Mouse (Mus musculus) layer of hippocampus, adult 2 months (tissue): ENCODE results near the gene Slc13a3. TPM values are rescaled to one million over a fixed set of nuclear protein-coding genes. Genes with fewer than 3 reads are reported as not detected.

Experiments used
- DNase-seq, 2 experiments: peaks; one replicate each; pipeline ENCODE4 v3.0.0; 2022; ENCODE audit warnings: low spot score in 2 of 2
- H3K27ac ChIP-seq: fragments of 200-600 bp; 2 replicates; pipeline ENCODE4 v1.8.1; 2022
- H3K4me3 ChIP-seq: fragments of 200-600 bp; 2 replicates; pipeline ENCODE4 v1.8.1; 2022; ENCODE audit warnings: mild to moderate bottlenecking
- CTCF ChIP-seq: fragments of 200-600 bp; conservative IDR thresholded peaks from 2 replicates; pipeline ENCODE4 v1.8.1; 2022; ENCODE audit warnings: antibody characterized with exemption, mild to moderate bottlenecking, moderate library complexity
- total RNA-seq, 2 experiments: library from RNA; stranded (reverse); gene quantifications; 2 replicates each; pipeline ENCODE4 v1.2.3; 2021

Slc13a3 gene
- total RNA-seq, 2 experiments from 2014 or later = 8.7 to 11.3 TPM

- TF ChIP-seq CTCF = peak; percentile 98
- Histone ChIP-seq H3K27ac (no peak overlapping the region; the same call in 1 of the 2 replicates), H3K4me3 (no peak overlapping the region)
- DNase-seq = peak; percentile 71 to 80
These were observed 81.5 kb downstream of the Slc13a3 start for GRCm38 (mm10) chr2:165391561-165391960.

DNA sequence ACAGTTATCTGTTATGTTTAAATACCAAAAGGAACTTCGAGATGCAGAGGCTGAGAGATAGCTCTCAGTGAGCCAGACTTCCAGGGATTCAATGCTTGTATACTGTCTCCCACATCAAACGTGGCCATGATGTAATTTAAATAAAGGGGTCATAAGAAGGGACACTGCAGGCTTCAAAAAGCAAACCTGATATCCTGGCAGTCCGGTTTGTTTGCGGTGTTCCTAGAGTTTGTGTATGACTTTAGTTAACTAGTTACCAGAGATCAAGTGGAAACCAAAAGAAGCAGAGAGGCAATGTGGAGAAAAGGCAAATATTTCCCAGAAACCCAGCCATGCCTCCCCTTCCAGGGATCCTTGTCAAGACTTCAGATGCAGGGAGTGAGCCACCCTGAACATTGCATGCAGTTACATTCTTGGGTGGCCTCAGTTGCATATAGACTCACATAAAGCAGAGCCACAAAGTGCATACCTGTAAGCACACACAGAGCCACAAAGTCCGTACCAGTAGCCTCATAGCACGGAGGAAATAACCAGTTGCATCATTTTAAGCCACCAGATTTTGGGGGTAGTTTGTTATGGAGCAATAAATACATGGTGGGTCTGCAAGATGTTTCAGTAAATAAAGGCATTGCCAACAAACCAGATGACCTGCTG is 83.6 kb downstream of the Slc13a3 start:
- no peak overlapping the region for H3K4me3 ChIP-seq
- no peak overlapping the region for H3K27ac ChIP-seq
- DNase-seq = no peak
- TF ChIP-seq CTCF = no peak

- Histone ChIP-seq H3K27ac (peak within 1 kb of the TSS; percentile 93), H3K4me3 (peak within 1 kb of the TSS; percentile 91)
- DNase-seq = peak; percentile 97 to 98
- 0 out of 2 replicates have a peak, but pooled peaks have one; percentile 16 for TF ChIP-seq CTCF
These were observed 85.1 kb downstream of the Slc13a3 start, which contains the start of gene Zfp334 for GRCm38 (mm10) chr2:165387844-165388495. Gene Zfp334 (minus strand): TSS chr2:165388259.

DNA sequence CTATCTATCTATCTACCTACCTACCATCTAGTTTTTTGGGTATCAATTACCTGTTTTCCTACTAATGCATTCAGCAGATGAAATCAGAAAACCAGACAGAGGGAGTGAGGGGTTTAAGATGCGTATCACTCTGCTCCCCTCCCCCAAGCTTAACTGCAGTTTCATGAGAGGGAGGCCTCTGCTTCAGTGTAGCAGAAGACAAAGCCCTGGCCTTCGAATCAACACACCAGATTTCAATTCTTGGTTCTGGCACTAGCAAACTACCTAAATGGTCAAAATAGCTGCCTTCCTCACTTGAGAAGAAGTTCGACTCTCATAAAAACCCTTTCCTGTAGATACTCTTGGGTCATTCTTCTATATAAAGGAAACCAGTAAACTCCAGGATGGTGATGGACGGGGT is 85.7 kb downstream of the Slc13a3 start:
- H3K27ac ChIP-seq = peak overlapping the region; percentile 93
- DNase-seq = no peak
- TF ChIP-seq CTCF = no peak
- H3K4me3 ChIP-seq = peak overlapping the region; percentile 91

GRCm38 (mm10) chr2:165380050-165380449 is 93.0 kb downstream of the Slc13a3 start:
- DNase-seq = no peak
- Histone ChIP-seq H3K27ac (no peak overlapping the region), H3K4me3 (no peak overlapping the region)
- no peak for TF ChIP-seq CTCF

GRCm38 (mm10) chr2:165376001-165376400 is 97.0 kb downstream of the Slc13a3 start:
- no peak overlapping the region for H3K4me3 ChIP-seq
- no peak for DNase-seq
- TF ChIP-seq CTCF = no peak
- H3K27ac ChIP-seq = no peak overlapping the region

DNA sequence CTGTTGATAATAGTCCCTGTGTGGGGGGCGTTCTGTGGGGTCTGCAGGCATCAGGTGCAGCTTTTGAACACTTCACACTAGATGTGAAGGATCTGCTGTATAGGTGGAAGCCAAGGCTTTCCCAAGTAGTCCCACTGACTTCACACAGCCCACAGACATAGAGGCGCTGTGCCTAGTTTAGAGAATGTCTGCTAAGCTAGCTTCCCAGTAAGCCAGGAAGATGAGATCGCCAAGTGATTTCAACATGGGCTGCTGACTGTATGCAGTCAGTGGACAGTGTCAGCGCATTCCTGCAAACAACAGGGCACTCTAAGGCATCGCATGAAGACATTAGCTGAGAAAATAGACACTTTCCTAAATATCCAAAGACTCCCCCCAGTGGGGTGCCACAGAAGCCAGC is 97.6 kb downstream of the Slc13a3 start:
- DNase-seq = no peak
- TF ChIP-seq CTCF = no peak
- Histone ChIP-seq H3K4me3 (no peak overlapping the region), H3K27ac (no peak overlapping the region)

- Histone ChIP-seq H3K4me3 (peak overlapping the region; percentile 30), H3K27ac (no peak overlapping the region)
- peak in 1 of 2 experiments; percentile 23 for DNase-seq
- no peak for TF ChIP-seq CTCF
These were observed 102.0 kb downstream of the Slc13a3 start for GRCm38 (mm10) chr2:165371066-165371465.

DNA sequence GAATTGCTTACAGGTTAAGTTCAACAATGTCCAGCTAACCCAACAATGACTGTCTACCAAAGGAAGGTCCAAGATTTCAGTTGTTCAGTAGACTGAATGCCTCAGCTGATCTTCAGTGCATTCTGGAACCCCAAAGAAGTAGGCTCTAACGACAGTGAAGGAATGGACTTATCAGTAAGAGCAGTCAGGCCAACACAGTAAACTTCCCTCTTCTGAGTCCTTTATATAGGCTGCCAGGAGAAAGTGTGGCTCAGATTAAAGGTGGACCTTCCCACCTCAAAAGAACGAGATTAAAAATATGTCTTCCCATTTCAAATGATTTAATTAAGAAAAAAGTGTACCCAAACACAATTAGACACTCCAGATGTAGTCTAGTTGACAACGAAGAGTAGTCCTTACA is 102.7 kb downstream of the Slc13a3 start:
- no peak for TF ChIP-seq CTCF

DNA sequence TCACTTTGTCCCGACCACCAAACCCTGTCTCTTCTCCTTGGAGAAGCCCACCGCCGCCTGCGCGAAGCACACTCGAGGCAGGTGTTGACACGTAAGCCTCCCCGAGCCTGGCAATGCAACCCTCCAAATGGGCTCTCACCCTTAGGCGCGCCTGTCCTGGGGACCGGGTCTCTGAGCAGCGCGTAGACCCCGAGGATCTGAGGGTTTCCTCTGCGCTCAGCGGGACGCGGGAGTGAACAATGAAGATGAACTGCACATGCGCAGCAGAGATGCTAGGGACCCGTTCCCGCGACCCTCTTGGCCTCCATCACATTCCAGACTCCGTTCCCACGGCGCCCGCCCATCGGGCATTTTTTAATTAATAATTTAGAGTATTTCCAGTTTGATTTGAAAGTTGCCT is 104.5 kb downstream of the Slc13a3 start, which contains the start of gene Zfp663:
Gene Zfp663 (minus strand): TSS at position 234 of the 400 bp plus-strand sequence.
- no peak for DNase-seq
- Histone ChIP-seq H3K4me3 (peak within 1 kb of the TSS; percentile 44), H3K27ac (no peak within 1 kb of the TSS)
- no peak for TF ChIP-seq CTCF

More for the DNA sequence above, 102.7 kb downstream of the Slc13a3 start:
- Histone ChIP-seq H3K4me3 (no peak overlapping the region), H3K27ac (no peak overlapping the region)
- DNase-seq = no peak

DNA sequence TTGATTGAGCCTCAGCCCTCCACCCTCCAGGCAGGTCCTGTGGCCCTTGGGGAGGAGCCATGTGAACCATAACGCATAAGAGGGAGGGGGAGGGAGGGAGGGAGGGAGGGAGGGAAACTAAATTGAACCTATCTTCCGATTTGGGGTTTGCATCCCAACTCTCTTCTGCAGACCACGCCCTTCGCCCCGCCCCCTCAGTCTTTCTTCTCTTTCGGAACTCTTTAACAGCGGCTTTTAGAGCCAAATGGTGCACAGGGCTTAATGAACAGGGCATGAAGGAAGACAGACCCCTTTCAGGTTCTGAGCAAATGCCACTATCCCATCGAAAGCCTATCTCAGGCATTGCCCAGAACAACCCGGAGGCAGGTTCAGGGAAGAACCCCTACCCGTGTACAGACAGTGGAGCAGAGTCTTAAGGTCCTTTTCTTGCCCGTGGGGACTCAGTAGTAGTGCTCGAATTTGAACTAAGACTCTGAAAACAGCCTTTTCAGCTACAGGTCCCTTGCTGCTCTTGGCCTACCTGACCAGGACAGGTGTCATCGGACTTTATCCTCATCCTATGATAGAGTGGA is 105.1 kb downstream of the Slc13a3 start:
- Histone ChIP-seq H3K27ac (no peak overlapping the region), H3K4me3 (peak overlapping the region; percentile 44)
- no peak for TF ChIP-seq CTCF
- no peak for DNase-seq

DNA sequence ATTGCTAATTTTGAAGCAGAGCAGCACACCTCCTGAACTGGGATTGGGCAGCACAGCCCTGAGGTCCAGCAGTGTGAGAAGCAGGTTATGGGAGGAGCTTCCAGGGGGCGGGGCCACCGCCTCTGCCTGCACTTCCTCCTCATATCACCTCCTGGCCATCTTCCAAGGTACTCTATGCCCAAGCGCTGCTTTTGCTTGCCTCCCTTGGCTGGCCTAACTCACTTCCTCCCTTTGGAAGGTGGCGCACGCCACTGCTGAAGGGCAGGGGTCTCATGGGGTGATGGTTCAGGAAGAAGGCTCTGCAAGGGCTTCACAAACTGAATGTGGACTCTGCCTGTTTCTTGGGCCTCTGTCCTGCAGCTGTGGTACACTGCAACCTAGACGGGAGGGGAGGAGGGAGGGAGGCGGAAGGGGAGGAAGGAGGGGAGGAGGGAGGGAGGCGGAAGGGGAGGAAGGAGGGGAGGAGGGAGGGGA is 105.9 kb downstream of the Slc13a3 start:
- H3K4me3 ChIP-seq = no peak overlapping the region
- no peak for TF ChIP-seq CTCF
- no peak for DNase-seq
- no peak overlapping the region for H3K27ac ChIP-seq
